Mouse (Mus musculus): ENCODE results near the gene Bet1l.

- TF ChIP-seq CTCF (conservative IDR thresholded peaks at IDR 0.05; ENCODE audit: low read length), result no peak
- TF ChIP-seq POU5F1 (IDR thresholded peaks at IDR 0.05; ENCODE audit: borderline replicate concordance, low read length), result no peak
- no peak for TF ChIP-seq NANOG (IDR thresholded peaks at IDR 0.05; ENCODE audit: borderline replicate concordance, low read length)
These were observed 1.4 kb upstream of the Bet1l start for GRCm38 (mm10) chr7:140858746-140859145.

Data from E14TG2a.4 (cell line).